Mouse (Mus musculus): Measurements from ENCODE around the gene D630045J12Rik. TPM values are rescaled to one million over a fixed set of nuclear protein-coding genes. Genes with fewer than 3 reads are reported as not detected.

Gene D630045J12Rik
- polyA plus RNA-seq, 1 experiment from 2014 or later, result 13.4 TPM

GRCm38 (mm10) chr6:38128115-38128514, 125.7 kb downstream of the D630045J12Rik start:
- no peaks in the 10 kb centered on the region for H3K9me3 ChIP-seq (ENCODE audit: control insufficient read depth, low read length)
- 87% methylated on average over 14 of the region's 14 CpGs for WGBS
- H3K27ac ChIP-seq (ENCODE audit: low read depth, low read length), result no peak overlapping the region
- ATAC-seq (replicated peaks; ENCODE audit: low FRiP score) (no peak), DNase-seq (ENCODE audit: low spot score) (no peak)
- H3K4me2 ChIP-seq (ENCODE audit: low read depth, low read length, severe bottlenecking), result no peak overlapping the region
- no peak overlapping the region for H3K9ac ChIP-seq (ENCODE audit: low read length)
- peaks cover 5% of the 10 kb centered on the region; the same call in 1 of the 2 replicates for H3K36me3 ChIP-seq (ENCODE audit: control insufficient read depth, insufficient read depth, low read length)
- no peaks in the 10 kb centered on the region for H3K27me3 ChIP-seq (ENCODE audit: control insufficient read depth, insufficient read depth, low read length)
- H3K4me3 ChIP-seq (ENCODE audit: low read depth, low read length), result no peak overlapping the region
- H3K4me1 ChIP-seq (replicated peaks; ENCODE audit: control insufficient read depth, insufficient read depth, low read length), result no peaks in the 10 kb centered on the region

GRCm38 (mm10) chr6:38125462-38125861, 128.3 kb downstream of the D630045J12Rik start:
- ATAC-seq (replicated peaks; ENCODE audit: low FRiP score) (no peak), DNase-seq (ENCODE audit: low spot score) (no peak)
- Histone ChIP-seq H3K9me3 (ENCODE audit: control insufficient read depth, low read length) (no peaks in the 10 kb centered on the region), H3K36me3 (ENCODE audit: control insufficient read depth, insufficient read depth, low read length) (peaks cover 5% of the 10 kb centered on the region; the same call in 1 of the 2 replicates), H3K27me3 (ENCODE audit: control insufficient read depth, insufficient read depth, low read length) (no peaks in the 10 kb centered on the region), H3K4me2 (ENCODE audit: low read depth, low read length, severe bottlenecking) (no peak overlapping the region), H3K4me3 (ENCODE audit: low read depth, low read length) (no peak overlapping the region), H3K27ac (ENCODE audit: low read depth, low read length) (no peak overlapping the region), H3K9ac (ENCODE audit: low read length) (no peak overlapping the region), H3K4me1 (replicated peaks; ENCODE audit: control insufficient read depth, insufficient read depth, low read length) (no peaks in the 10 kb centered on the region)
- WGBS, result 91% methylated on average over 3 of the region's 3 CpGs

- H3K36me3 ChIP-seq (ENCODE audit: control insufficient read depth, insufficient read depth, low read length), result no peaks in the 10 kb centered on the region; the same call in 1 of the 2 replicates
These were observed 128.9 kb downstream of the D630045J12Rik start for GRCm38 (mm10) chr6:38124882-38125281.

GRCm38 (mm10) chr6:38124207-38124835, 129.5 kb downstream of the D630045J12Rik start, which contains the start of gene Atp6v0a4:
Atp6v0a4 (minus strand) TSS chr6:38124586.
- Histone ChIP-seq H3K27ac (ENCODE audit: low read depth, low read length) (no peak within 1 kb of the TSS), H3K36me3 (ENCODE audit: control insufficient read depth, insufficient read depth, low read length) (no peaks in the 10 kb centered on the region; the same call in 1 of the 2 replicates), H3K4me3 (ENCODE audit: low read depth, low read length) (no peak within 1 kb of the TSS), H3K4me2 (ENCODE audit: low read depth, low read length, severe bottlenecking) (no peak within 1 kb of the TSS), H3K27me3 (ENCODE audit: control insufficient read depth, insufficient read depth, low read length) (no peaks in the 10 kb centered on the region), H3K4me1 (replicated peaks; ENCODE audit: control insufficient read depth, insufficient read depth, low read length) (no peaks in the 10 kb centered on the region), H3K9me3 (ENCODE audit: control insufficient read depth, low read length) (no peaks in the 10 kb centered on the region), H3K9ac (ENCODE audit: low read length) (no peak within 1 kb of the TSS)
- WGBS, result 88% methylated on average over 7 of the region's 7 CpGs
- DNase-seq (ENCODE audit: low spot score), result no peak
- ATAC-seq (replicated peaks; ENCODE audit: low FRiP score), result no peak

More at GRCm38 (mm10) chr6:38124882-38125281, 128.9 kb downstream of the D630045J12Rik start:
- Histone ChIP-seq H3K9me3 (ENCODE audit: control insufficient read depth, low read length) (no peaks in the 10 kb centered on the region), H3K4me1 (replicated peaks; ENCODE audit: control insufficient read depth, insufficient read depth, low read length) (no peaks in the 10 kb centered on the region), H3K27ac (ENCODE audit: low read depth, low read length) (no peak overlapping the region), H3K27me3 (ENCODE audit: control insufficient read depth, insufficient read depth, low read length) (no peaks in the 10 kb centered on the region), H3K4me2 (ENCODE audit: low read depth, low read length, severe bottlenecking) (no peak overlapping the region), H3K4me3 (ENCODE audit: low read depth, low read length) (no peak overlapping the region), H3K9ac (ENCODE audit: low read length) (no peak overlapping the region)
- DNase-seq (ENCODE audit: low spot score) (no peak), ATAC-seq (replicated peaks; ENCODE audit: low FRiP score) (no peak)
- WGBS, result 94% methylated on average over 5 of the region's 5 CpGs

- no peaks in the 10 kb centered on the region for H3K9me3 ChIP-seq (ENCODE audit: control insufficient read depth, low read length)
- no peak overlapping the region for H3K4me2 ChIP-seq (ENCODE audit: low read depth, low read length, severe bottlenecking)
- DNase-seq (ENCODE audit: low spot score) (no peak), ATAC-seq (replicated peaks; ENCODE audit: low FRiP score) (no peak)
- no peaks in the 10 kb centered on the region for H3K27me3 ChIP-seq (ENCODE audit: control insufficient read depth, insufficient read depth, low read length)
- no peak overlapping the region for H3K27ac ChIP-seq (ENCODE audit: low read depth, low read length)
- H3K36me3 ChIP-seq (ENCODE audit: control insufficient read depth, insufficient read depth, low read length), result no peaks in the 10 kb centered on the region; the same call in 1 of the 2 replicates
- no peak overlapping the region for H3K4me3 ChIP-seq (ENCODE audit: low read depth, low read length)
- no peaks in the 10 kb centered on the region for H3K4me1 ChIP-seq (replicated peaks; ENCODE audit: control insufficient read depth, insufficient read depth, low read length)
- 85% methylated on average over 18 of the region's 18 CpGs for WGBS
- H3K9ac ChIP-seq (ENCODE audit: low read length), result no peak overlapping the region
These were observed 130.2 kb downstream of the D630045J12Rik start for GRCm38 (mm10) chr6:38123471-38124206.

GRCm38 (mm10) chr6:38122791-38123190, 131.0 kb downstream of the D630045J12Rik start:
- Histone ChIP-seq H3K9ac (ENCODE audit: low read length) (no peak overlapping the region), H3K27ac (ENCODE audit: low read depth, low read length) (no peak overlapping the region), H3K27me3 (ENCODE audit: control insufficient read depth, insufficient read depth, low read length) (no peaks in the 10 kb centered on the region), H3K4me3 (ENCODE audit: low read depth, low read length) (no peak overlapping the region), H3K4me1 (replicated peaks; ENCODE audit: control insufficient read depth, insufficient read depth, low read length) (no peaks in the 10 kb centered on the region), H3K36me3 (ENCODE audit: control insufficient read depth, insufficient read depth, low read length) (no peaks in the 10 kb centered on the region; the same call in 1 of the 2 replicates), H3K9me3 (ENCODE audit: control insufficient read depth, low read length) (no peaks in the 10 kb centered on the region), H3K4me2 (ENCODE audit: low read depth, low read length, severe bottlenecking) (no peak overlapping the region)
- no peak for ATAC-seq (replicated peaks; ENCODE audit: low FRiP score)
- DNase-seq (ENCODE audit: low spot score), result no peak
- 77% methylated on average over 6 of the region's 6 CpGs for WGBS

GRCm38 (mm10) chr6:38121843-38122242, 132.0 kb downstream of the D630045J12Rik start:
- Histone ChIP-seq H3K9ac (ENCODE audit: low read length) (no peak overlapping the region), H3K4me3 (ENCODE audit: low read depth, low read length) (no peak overlapping the region), H3K4me2 (ENCODE audit: low read depth, low read length, severe bottlenecking) (no peak overlapping the region), H3K9me3 (ENCODE audit: control insufficient read depth, low read length) (no peaks in the 10 kb centered on the region), H3K27ac (ENCODE audit: low read depth, low read length) (no peak overlapping the region), H3K36me3 (ENCODE audit: control insufficient read depth, insufficient read depth, low read length) (no peaks in the 10 kb centered on the region; the same call in 1 of the 2 replicates), H3K4me1 (replicated peaks; ENCODE audit: control insufficient read depth, insufficient read depth, low read length) (no peaks in the 10 kb centered on the region), H3K27me3 (ENCODE audit: control insufficient read depth, insufficient read depth, low read length) (no peaks in the 10 kb centered on the region)
- ATAC-seq (replicated peaks; ENCODE audit: low FRiP score), result no peak
- WGBS, result 84% methylated on average over 5 of the region's 5 CpGs
- no peak for DNase-seq (ENCODE audit: low spot score)

GRCm38 (mm10) chr6:38120681-38121371, 133.0 kb downstream of the D630045J12Rik start:
- ATAC-seq (replicated peaks; ENCODE audit: low FRiP score), result no peak

More at GRCm38 (mm10) chr6:38120681-38121371, 133.0 kb downstream of the D630045J12Rik start:
- 75% methylated on average over 9 of the region's 9 CpGs for WGBS
- Histone ChIP-seq H3K4me1 (replicated peaks; ENCODE audit: control insufficient read depth, insufficient read depth, low read length) (no peaks in the 10 kb centered on the region), H3K9ac (ENCODE audit: low read length) (no peak overlapping the region), H3K4me3 (ENCODE audit: low read depth, low read length) (no peak overlapping the region), H3K9me3 (ENCODE audit: control insufficient read depth, low read length) (no peaks in the 10 kb centered on the region), H3K36me3 (ENCODE audit: control insufficient read depth, insufficient read depth, low read length) (no peaks in the 10 kb centered on the region; the same call in 1 of the 2 replicates), H3K27ac (ENCODE audit: low read depth, low read length) (no peak overlapping the region), H3K27me3 (ENCODE audit: control insufficient read depth, insufficient read depth, low read length) (no peaks in the 10 kb centered on the region), H3K4me2 (ENCODE audit: low read depth, low read length, severe bottlenecking) (no peak overlapping the region)
- DNase-seq (ENCODE audit: low spot score), result no peak
